Mouse (Mus musculus): ENCODE measurements around the gene Cox10.
A peak's percentile ranks its signal among the peaks of the same experiment; 100 is the strongest.
"Not testable (repeated sequence)": the region's sequence is repeated elsewhere in the genome, so short reads cannot be mapped to it uniquely, and the experiment has no call there.

Gene Cox10

DNA sequence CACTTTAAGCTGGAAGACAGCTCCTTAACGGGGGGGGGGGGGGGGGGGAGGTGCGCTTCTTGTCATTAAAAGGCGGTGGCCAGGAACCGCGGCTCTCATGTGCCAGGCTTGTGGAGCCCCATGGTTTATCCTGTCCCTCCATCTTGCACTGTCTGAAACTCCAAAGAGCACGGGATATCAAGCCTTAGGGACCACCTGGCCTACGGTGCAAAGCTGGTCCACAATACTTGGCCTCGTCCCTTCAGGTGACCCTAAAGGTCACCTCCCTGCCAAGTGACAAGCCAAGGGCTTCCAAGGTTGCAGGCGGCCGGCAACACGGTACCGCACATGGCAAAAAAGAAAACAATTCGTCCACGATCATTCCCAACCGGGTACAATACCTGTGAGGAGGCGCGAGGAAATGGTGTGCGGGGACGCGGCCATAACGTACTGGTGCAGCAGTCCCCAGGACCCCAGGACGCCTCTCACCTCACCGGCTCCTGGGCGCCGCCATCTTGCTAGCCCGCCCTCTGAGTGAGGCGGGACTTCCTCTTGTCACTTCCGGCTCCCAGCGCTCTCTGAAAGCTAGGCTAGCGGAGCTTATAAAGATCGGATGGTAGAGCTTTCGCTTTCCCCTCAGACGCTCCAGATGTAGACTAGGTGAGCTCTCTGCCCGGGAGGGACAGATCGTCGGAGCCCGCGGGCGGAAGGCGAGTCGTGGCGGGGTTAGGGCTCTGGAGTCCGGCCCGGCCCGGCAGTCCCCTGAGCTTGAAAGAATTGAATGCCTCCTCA, at the start of gene Cox10:
TSS of gene Cox10 (minus strand) at position 513 of the 771 bp plus-strand sequence.
- peak; percentile 46 to 76 for DNase-seq (ENCODE audit: low read depth in 1 of 2, low spot score in 2 of 2)

DNA sequence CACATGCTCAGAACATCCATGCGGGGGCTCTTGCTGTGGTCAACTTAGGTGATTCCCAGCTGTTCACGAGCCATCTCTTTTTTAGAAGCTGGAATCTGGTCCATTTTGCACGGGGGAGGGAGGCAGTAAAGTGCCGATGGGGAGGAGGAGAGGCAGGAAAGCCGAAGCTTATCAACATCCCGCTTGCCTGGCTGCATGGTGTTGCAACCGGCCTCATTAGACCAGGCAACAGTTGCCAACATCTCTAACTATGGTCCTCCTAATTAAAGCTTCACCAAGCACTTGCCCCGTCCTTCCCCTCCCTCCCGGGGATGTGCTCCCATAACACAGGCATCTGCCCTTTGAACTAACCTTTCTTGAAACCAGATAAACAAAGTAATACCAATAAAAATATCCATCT, 48.7 kb upstream of the Cox10 start:
- DNase-seq (ENCODE audit: low read depth in 1 of 2, low spot score in 2 of 2), result no peak

DNA sequence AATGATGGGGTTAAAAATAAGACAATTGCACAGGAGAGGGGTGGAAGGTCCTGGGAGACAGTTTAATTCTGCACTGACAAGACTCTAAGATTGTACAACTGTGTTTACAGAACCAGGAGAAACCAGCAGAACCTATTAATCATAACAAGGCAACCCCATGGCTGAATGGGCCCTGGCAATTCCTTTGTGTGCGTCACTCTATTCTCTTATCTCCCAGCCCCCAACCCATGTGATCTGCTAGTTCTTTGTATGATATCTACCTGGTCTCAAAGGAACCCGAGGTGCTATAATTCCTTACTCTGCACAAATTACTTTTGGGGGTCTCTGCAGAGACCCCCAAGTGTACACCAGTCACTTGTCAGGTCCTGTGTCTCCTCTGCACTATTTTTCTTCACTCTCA, 46.2 kb upstream of the Cox10 start:
- no peak for DNase-seq (ENCODE audit: low read depth in 1 of 2, low spot score in 2 of 2)

DNA sequence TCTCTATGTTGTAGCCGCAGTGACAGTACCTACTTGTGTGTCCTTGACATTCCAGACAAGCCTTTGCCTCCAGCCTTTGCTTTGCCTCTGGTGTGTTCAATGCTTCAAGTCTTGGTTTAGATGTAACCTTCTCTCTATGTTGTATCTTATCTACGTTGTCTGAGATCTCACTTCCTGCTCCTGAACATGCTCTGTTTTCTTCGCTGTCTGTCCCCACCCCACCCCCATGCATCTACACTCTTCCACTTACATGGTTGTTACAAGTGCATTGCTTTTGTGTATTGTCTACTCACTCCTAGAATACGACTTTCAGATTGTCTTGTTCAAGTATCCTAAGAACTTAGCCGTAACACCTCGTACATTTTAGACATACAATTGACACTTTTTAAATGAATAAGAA, 43.9 kb upstream of the Cox10 start:
- DNase-seq (ENCODE audit: low read depth in 1 of 2, low spot score in 2 of 2), result not testable (repeated sequence)

DNA sequence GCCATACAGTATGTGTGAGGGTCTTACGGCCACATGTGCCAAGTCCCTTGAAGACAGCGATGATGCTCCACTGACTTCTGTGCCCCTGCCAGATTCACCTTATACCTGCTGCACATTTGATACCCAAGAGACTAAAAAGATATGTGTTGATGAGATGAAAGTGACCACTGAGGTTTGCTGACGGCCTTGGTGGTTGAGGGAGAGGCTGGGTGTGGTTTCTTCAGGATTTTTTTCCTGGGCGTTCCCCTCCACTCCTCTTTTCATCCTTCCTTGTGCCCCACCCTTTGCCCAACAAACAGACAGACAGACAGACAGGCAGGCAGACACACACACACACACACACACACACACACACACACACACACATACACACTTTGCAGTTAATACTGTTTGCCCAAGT, 37.4 kb upstream of the Cox10 start:
- no peak for DNase-seq (ENCODE audit: low read depth in 1 of 2, low spot score in 2 of 2)

DNA sequence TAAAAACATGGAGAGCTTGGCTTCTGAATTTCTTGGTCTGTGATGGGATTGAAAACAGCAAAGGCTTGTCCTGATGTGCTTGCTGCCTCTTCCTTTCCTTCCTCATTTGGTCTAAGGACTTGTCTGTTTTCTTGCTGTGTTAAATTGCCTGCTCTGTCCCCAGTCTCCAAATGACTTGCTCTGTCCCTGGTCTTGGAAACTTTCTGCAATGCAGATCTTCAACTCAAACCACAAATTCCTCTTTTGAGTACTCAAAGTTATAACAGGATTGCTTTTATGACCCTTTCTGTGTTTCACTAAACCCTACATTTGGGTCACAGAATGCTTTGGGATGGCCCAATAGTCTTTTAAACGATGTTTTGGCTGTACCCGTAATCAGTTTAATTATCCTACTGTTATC, 36.6 kb upstream of the Cox10 start:
- DNase-seq (ENCODE audit: low read depth in 1 of 2, low spot score in 2 of 2), result no peak

DNA sequence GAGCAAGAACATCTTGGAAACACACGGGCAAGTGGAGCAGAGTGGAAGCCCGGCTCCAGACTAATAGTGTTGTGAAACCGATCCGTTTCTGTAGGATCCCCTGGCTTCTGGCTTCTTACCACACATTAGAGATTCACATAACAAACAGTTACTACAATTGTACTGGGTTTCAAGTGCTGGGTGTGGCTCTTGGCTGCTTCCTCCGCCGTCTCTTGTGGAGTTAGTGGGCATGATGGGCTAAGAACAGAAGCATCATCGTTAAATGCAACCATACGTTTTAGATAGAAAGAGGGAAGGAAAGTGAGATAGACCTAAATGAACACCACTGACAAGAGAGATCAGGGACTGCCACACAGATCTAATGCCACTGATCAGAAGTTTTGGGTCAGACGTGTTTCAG, 35.8 kb upstream of the Cox10 start:
- no peak for DNase-seq (ENCODE audit: low read depth in 1 of 2, low spot score in 2 of 2)

DNA sequence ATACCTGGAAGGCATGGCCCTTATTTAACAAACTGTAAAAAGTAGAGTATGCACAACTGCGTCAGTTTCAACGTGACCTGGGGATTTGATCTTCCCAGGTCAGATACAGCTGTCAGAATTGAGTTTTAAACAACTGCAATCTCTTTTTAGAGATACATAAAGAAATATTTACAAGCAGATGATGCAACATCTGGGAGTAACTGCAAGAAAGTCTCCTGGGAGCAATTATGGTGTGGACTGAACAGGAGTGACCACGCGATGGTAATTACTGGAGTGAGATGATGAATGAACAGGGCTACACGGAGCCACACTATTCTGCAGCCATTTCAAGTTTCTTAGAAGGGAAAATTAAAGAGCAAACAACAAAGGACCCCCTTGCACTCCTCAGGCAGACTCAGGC, 20.8 kb upstream of the Cox10 start:
- DNase-seq (ENCODE audit: low read depth in 1 of 2, low spot score in 2 of 2), result no peak

DNA sequence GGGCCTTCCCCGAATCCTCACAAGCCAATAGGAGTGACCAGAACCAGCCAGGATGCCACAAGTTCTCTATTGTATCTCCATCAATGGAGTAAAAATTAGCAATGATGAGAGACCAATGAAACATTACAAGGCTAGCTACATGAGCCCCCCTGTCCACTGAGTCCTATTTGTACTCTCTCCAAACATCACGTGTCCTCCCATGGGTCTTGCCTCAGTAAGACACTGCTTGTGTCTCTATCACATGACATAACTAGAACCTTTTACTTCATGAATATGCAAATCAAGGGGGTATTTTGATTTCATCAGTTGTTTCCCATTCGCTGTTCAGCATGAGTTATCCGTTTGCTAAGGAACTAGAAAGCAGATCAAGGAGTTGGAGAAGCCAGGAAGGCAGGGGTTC, 13.8 kb upstream of the Cox10 start:
- DNase-seq (ENCODE audit: low read depth in 1 of 2, low spot score in 2 of 2), result no peak

DNA sequence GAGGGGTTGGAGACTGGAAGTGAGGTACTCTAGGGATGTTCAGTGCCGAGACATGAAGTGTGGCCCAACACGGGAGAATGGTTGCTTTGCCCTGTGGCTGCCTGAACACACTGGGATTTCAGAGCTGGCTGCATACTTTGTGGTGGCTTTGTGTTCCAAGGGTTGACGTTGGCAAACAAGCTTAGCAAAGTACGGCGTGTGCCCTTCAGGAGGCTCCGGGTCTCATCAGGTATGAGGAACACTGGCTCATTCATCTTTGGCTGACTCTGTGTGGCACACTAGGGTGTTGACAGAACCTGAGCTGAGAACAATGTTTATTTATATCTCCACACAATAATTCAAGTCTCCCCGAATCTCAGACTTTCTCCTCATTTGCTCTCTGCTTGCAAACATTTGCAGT, 11.9 kb upstream of the Cox10 start:
- no peak for DNase-seq (ENCODE audit: low read depth in 1 of 2, low spot score in 2 of 2)

DNA sequence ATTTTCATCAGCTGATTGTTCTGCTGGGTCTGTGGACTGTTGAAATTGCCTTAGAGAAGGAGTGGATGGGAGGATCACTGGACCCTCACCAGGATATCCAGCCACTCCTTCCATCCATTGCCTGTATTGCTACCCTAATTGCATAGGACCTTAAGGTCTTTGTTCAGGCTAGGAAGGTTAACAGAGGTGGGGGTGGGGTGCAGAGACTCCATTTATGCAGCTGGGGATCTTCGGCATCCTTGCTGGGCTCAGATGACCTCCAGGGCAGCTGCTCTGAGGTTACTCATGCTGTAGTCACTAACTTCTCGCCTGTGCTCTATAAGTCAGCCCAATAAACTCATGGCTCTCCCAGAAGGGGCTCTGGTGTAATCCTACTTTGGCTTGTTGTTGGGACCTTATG, 10.4 kb upstream of the Cox10 start:
- no peak for DNase-seq (ENCODE audit: low read depth in 1 of 2, low spot score in 2 of 2)

DNA sequence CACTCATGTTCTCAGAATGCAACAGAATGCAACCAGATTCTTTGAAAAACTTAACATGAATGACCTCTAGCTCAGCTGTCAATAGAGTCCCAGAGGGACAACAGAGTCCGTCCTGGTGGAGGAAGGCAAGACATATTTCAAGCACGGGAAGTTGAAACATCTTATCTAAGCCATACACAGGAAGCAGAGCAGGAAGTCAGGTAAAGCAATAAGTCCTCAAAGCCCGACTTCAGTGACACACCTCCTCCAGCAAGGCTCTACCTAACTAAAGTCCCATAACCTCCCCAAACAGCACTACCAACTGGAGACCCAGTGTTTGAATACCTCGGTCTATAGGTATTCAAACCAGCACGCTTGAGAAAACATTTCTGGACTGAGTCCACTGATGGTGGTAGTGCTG, 6.6 kb upstream of the Cox10 start:
- no peak for DNase-seq (ENCODE audit: low read depth in 1 of 2, low spot score in 2 of 2)

DNA sequence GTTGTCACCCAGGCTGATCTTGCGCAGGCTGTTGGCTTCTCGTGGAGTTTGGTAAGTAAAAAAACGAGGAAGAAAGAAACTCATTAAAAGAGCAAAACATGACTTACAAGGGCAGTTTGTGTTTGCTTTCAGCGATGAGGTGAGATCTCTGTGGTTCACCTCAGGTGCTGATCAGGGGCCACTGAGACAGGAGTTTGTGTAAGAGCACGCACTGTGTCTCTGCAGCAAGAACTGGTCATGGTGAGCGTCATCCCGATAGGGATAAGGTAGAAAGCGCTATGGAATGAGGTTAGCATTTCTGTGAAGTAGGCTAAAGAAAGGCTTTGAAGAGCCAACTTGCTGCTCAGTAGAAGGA, 436 bp upstream of the Cox10 start:
- DNase-seq (ENCODE audit: low read depth in 1 of 2, low spot score in 2 of 2), result no peak

DNA sequence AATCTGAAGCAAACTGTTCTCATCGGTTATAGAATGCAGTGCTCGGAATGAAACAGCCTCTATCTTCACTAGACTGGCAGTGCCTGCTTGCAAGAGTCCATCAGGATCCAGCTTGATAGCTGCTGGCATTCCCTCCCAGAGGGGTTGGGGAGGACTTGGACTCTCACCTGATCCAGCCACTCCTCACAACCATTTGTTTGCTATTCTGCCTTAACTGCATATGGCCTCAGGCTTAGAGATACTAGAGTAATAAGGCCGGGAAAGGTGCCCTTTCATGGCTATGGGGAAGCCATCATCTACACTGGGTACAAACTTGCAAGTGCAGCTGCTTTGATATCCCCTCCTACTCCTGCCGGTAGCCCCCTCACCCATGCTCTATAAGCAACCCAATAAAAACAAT, 3.1 kb downstream of the Cox10 start:
- DNase-seq (ENCODE audit: low read depth in 1 of 2, low spot score in 2 of 2), result no peak

DNA sequence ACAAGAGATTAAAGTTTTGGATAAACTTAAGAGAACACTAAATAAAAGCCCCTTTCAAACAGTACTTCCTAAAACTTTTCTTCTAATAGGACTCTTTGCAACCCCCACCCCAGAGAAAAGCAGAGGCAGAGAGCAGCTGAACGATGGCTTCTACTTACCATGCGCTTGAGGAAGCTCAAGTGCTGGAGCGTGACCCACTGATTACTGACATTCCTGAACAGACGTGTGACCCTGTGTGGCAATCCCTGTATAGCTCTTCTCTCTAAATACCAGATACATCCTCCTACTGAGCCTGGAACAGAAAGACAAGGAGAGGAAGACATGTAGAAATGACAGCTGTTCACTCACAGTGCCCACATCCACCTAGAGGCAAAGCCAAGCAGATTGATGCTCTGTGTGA, 5.9 kb downstream of the Cox10 start:
- DNase-seq (ENCODE audit: low read depth in 1 of 2, low spot score in 2 of 2), result no peak

DNA sequence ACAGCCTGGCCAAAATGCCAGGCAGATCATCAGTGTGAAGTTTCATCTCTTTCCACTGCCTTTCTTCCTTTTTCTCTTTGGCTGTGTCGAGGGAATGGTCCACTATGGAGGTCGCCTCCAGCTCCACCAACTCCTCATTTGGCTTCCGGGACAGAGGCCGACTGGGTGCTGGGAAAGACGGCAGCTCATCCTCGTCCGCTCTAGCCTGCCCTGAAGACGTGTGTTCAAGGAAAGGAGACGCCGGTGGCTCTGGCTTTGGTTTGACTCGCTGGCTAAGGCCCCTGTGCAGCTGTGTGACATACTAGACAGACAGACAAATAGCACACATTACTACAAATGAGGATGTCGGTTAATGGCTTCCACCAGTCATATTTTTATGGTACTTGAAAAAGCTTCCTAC, 7.7 kb downstream of the Cox10 start:
- no peak for DNase-seq (ENCODE audit: low read depth in 1 of 2, low spot score in 2 of 2)

DNA sequence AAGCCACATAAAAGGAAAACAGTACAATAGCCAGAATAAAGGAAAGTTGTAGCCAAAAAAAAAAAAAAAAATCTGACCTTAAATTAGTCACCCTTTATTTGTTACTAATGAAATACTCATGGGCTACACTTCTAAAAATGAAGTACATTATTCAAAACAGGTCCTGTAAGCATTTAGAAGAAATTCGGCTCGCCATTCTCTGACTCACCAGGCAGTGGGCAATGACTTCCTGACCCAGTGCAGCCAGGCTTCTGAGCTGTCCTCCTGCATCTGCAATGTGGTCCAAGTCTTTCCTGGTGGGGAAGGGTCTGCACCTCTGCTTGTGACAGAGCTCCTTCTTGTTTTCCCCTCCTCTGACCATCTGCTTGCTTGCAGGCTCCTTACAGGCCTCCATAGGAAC, 13.3 kb downstream of the Cox10 start:
- no peak for DNase-seq (ENCODE audit: low read depth in 1 of 2, low spot score in 2 of 2)

DNA sequence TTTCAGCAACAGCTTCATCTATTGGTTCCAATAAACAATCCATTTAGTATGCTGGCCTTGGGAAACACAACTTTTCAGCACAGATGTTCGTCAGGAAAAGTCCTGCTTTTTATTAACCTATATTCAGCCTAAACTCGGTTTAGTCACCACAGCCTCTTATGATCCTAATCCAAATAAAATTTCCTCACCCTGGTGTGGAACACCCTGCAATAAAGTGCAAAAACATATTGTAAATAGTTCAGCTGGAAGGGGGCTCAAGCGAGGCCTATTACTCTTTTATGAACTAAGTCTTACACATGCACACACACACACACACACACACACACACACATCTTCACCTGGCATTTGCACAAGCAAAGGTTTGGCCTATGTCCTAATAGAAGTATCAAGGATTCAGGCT, 16.1 kb downstream of the Cox10 start:
- no peak for DNase-seq (ENCODE audit: low read depth in 1 of 2, low spot score in 2 of 2)

DNA sequence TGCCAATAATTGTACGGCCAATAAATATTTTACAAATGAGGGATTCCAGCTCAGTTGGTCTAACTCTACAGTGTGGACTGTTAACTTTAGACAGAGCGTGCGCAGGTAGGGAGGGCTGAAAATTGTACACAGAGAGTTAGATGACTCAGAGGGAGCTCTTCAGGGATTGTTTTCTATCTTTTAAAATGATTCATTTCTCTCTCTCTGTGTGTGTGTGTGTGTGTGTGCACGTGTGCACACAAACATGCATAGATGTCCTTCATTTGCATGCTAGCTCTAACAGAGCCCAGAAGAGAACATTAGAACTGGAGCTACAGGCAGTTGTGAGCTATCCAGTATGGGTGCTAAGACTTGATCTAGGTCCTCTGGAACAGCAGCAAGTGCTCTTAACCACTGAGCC, 17.0 kb downstream of the Cox10 start:
- DNase-seq (ENCODE audit: low read depth in 1 of 2, low spot score in 2 of 2), result no peak

DNA sequence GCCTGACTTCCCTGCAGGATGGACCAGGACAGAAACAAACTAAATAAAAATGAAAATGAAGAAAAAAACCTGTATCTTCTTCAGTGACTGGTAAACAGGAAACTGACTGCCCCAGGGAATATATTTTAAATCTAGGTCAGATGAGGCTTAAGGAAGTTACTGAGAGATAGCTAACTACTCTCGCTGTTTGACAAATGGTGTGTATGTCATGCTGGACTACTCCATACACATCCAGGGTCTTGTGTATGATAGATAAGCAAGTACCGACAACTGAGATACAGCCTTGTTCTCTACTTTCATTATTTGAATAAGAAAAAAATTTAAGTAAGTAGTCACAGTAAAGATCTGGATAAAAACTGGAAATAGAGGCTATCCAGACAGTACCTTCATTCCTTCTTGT, 20.0 kb downstream of the Cox10 start:
- no peak for DNase-seq (ENCODE audit: low read depth in 1 of 2, low spot score in 2 of 2)

DNA sequence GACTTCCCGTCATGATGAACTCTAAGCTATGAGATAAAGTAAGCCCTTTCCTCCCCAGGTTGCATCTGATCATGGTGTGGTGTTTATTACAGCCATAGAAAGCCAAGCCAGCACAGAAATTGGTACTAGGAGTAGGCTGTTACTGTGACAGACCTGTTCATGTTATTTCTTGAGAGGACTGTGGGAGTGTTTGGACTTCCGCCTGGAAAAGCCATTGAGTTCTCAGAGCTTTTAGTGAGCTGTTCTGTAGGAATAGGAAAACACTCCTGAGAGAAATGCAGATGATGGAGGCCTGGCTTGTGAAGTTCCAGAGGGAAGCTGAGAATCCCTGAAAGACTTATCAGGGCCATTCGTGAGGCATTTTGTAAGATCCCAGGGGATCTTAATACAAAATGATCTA, 20.8 kb downstream of the Cox10 start:
- no peak for DNase-seq (ENCODE audit: low read depth in 1 of 2, low spot score in 2 of 2)

DNA sequence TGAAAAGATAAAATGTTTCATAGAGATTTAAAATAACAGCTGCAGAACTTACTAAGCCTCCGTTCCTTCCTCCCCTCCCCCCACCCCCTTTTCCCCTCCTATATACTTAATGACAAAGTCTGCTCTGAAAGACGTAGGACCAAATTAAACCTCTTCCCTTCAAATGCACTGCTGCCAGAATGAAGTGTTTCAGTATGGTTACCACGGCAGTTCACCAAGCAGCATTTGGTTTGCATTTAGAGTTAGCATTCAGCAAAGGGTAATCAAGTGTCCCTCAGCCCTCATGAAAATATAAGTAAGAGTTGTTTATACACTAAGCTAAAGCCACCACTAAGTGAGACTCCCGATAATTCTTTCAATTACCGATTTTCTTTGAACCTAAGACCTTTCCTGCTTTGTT, 25.9 kb downstream of the Cox10 start:
- DNase-seq (ENCODE audit: low read depth in 1 of 2, low spot score in 2 of 2), result no peak

DNA sequence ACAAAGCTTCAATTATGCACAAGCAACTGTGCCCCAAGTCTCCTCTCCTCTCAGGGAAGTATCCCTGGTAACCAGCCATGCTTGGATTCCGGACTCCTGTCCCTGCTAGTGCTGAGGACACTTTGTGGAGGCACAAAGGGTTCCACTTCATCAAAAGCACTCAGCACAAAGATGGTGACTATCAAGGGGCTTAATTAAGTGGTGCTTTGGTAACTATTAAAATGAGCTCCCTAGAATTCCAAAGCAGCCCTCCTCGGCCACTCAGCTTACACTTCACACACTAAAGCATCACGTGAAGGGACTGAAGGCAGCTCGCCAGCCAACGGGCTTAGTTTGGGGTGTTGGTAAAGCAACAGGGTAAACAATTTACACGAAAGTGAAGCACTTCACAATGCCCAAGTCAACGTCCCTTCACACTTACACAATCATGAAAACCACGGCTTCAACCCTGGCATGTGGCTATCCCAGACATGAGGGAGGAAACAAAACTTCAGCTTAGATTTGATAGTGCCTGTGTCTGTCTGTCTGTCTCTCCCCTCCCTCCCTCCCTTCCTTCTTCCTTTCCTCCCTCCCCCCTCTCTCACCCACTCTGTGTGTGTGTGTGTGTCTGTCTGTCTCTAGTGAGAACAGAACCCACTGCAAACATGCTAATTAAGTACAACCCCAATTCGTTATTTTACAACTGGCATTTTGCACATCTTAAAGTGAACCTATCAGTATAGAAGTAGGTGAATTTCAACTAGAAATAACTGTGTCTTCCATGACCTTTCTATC, 27.9 kb downstream of the Cox10 start:
- no peak for DNase-seq (ENCODE audit: low read depth in 1 of 2, low spot score in 2 of 2)
